Mouse (Mus musculus) forebrain, embryonic 16.5 days (tissue): ENCODE results near the gene Pakap. TPM values are rescaled to one million over a fixed set of nuclear protein-coding genes. Genes with fewer than 3 reads are reported as not detected.

Source experiments
- ATAC-seq: fragments of 200-750 bp; cut with Nextera tagmentation; 2 replicates; pipeline ENCODE4 v1.8.0; 2017; ENCODE audit warnings: mild to moderate bottlenecking, moderate library complexity
- H3K27ac ChIP-seq: fragments of 300-500 bp; sonication (generic); 2 replicates; pipeline ENCODE4 v1.5.1; 2014; ENCODE audit warnings: low read length, control low read depth
- H3K27me3 ChIP-seq: fragments of 300-500 bp; sonication (generic); replicated peaks from 2 replicates; pipeline ENCODE4 v1.6.1; 2014; ENCODE audit warnings: low read length; ENCODE audit not compliant: control insufficient read depth, insufficient read depth
- H3K36me3 ChIP-seq: fragments of 300-500 bp; sonication (generic); 2 replicates; pipeline ENCODE4 v1.6.1; 2014; ENCODE audit not compliant: control insufficient read depth, insufficient read depth
- H3K4me1 ChIP-seq: fragments of 300-500 bp; sonication (generic); replicated peaks from 2 replicates; pipeline ENCODE4 v1.6.1; 2014; ENCODE audit warnings: low read length; ENCODE audit not compliant: control insufficient read depth, insufficient read depth
- H3K4me2 ChIP-seq: fragments of 300-500 bp; sonication (generic); 2 replicates; pipeline ENCODE4 v1.6.1; 2014; ENCODE audit warnings: mild to moderate bottlenecking, low read length, control low read depth
- H3K4me3 ChIP-seq: fragments of 300-500 bp; sonication (generic); replicated peaks from 2 replicates; pipeline ENCODE4 v1.5.1; 2014; ENCODE audit warnings: mild to moderate bottlenecking, low read length, control low read depth
- H3K9ac ChIP-seq: fragments of 300-500 bp; sonication (generic); replicated peaks from 2 replicates; pipeline ENCODE4 v1.6.1; 2014; ENCODE audit warnings: low read depth, low read length, control low read depth
- H3K9me3 ChIP-seq: fragments of 300-500 bp; sonication (generic); 2 replicates; pipeline ENCODE4 v1.6.1; 2016; ENCODE audit warnings: low read length; ENCODE audit not compliant: control insufficient read depth
- WGBS: fragments of 180-500 bp; shearing (Covaris S2); extraction: QIAGEN DNeasy Blood & Tissue Kit; methylation state at CpG from one replicate; pipeline ENCODE4 v1.1.7; 2014; 5-methylcytosine and 5-hydroxymethylcytosine counted together
- polyA plus RNA-seq: library from polyadenylated mRNA; unstranded; fragments of >200 nt; fragmentation: Nextera tagmentation; extraction: Ambion mirVana; gene quantifications from 2 replicates; pipeline ENCODE4 v1.2.1, GENCODE M21; 2015

The Pakap gene
- polyA plus RNA-seq, 1 experiment from 2014 or later, result 6.4 TPM

DNA sequence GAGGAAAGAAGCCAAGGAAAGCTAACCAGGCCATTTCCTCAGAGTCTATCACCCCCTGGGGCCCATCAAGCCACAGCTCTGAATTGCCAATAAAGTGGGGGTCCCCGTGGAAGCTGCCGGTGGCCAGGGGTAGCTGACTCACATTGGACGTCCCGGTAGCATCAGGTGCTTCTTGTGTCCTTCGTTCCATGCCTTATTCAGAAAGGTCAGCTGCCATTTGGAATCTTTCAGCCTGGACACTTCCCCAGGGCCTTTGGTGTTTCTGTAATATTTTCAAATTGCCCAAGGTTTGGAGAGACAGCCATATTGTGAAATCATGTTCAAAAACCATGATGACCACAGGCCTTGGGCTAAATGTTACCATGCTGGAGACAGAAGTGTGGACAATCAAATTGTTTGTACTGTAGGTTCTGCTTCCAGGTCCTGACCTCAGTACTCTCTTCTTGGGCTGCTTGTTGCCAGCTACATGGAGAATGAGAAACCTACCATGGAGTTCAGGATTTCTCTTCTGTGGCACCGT is 17.4 kb downstream of the Pakap start:
- no peaks in the 10 kb centered on the region for H3K27me3 ChIP-seq
- H3K36me3 ChIP-seq, result no peaks in the 10 kb centered on the region
- WGBS, result 89% methylated on average over 6 of the region's 6 CpGs
- H3K4me1 ChIP-seq, result no peaks in the 10 kb centered on the region
- no peak overlapping the region for H3K4me2 ChIP-seq
- 0 out of 2 replicates have a peak, but pooled peaks cover 3% of the 10 kb centered on the region for H3K9me3 ChIP-seq
- no peak for ATAC-seq
- no peak overlapping the region for H3K9ac ChIP-seq
- no peak overlapping the region for H3K4me3 ChIP-seq
- H3K27ac ChIP-seq, result no peak overlapping the region

DNA sequence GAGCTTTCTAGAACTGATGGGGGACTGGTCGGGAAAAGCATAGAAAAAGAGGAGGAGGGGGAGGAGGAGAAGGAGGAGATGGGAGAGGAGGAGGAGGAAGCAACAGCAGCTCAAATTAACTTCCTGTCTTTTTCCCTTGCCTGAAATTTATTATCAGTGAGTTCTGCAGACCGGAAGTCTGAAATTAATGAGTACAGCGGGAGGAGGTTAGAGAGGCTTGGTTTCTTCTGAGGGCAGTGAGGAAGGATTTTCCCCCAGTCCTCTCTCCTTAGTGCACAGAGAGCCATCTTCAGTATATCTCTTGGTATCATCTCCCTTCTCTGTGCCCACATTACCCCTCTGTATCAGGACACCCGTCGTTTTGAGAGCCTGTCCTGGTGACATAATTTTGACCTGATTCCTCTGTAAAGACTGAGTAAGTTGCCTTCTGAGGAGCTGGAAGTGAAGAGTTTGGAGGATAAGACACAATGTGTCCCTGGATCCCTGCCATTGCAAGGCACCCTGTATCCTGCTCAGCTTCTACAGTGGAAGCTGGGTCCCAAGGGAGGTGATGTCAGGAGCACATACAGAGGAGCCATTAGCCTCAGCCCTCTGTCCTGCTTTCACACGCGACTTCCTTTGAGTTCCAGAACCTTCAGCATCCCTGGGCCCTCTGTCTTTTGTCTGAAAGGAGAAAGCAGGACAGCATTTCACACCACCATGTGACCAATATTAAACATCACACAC is 19.1 kb downstream of the Pakap start:
- no peak overlapping the region for H3K4me3 ChIP-seq
- H3K27ac ChIP-seq, result no peak overlapping the region
- 83% methylated on average over 7 of the region's 7 CpGs for WGBS
- no peak overlapping the region for H3K9ac ChIP-seq
- no peaks in the 10 kb centered on the region for H3K4me1 ChIP-seq
- no peaks in the 10 kb centered on the region for H3K27me3 ChIP-seq
- no peak for ATAC-seq
- H3K36me3 ChIP-seq, result no peaks in the 10 kb centered on the region
- H3K9me3 ChIP-seq, result no peaks in the 10 kb centered on the region
- H3K4me2 ChIP-seq, result no peak overlapping the region

DNA sequence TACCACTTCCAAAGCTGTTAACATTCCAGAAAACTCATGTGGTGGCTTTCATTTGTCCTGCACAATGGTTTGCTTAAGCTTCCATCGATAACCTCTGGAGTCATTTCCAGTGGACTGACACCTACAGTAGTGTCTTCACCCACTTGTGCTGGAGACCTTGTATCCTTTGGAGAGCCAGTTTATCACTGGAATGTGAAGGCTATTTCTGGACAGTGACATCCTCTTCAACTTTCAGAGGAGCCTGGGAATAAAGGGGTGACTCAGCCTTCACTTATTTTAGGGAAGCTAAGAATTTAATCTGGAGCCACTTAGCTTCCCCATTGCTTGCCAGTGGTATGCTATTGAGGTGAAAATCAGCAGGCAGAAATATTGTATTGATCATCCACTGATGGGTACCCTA is 20.4 kb downstream of the Pakap start:
- no peaks in the 10 kb centered on the region for H3K36me3 ChIP-seq
- no peaks in the 10 kb centered on the region for H3K27me3 ChIP-seq
- no peak for ATAC-seq
- no peak overlapping the region for H3K9ac ChIP-seq
- no peaks in the 10 kb centered on the region for H3K9me3 ChIP-seq
- H3K27ac ChIP-seq, result no peak overlapping the region
- no peaks in the 10 kb centered on the region for H3K4me1 ChIP-seq
- 97% methylated on average over 1 of the region's 1 CpGs for WGBS
- H3K4me2 ChIP-seq, result no peak overlapping the region
- H3K4me3 ChIP-seq, result no peak overlapping the region

DNA sequence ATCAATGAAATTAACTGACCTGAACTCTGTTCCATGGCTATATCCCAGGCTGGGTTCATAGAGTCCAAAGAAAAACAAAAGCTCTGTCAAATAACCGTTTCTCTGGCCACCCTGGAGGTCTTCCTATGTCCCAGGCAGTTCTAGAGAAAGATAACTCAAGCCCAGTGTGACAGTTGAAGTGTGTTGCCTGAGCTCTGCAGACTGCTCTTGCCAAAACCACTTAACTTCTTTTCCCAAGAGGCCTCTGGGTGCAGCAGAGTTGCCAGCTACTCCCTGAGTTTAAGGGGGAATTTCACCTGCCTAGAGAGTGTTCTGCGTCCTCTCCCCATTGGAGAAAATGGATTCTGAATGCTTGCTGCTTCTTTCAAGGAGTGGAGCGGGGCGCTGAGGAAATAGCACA is 24.8 kb downstream of the Pakap start:
- H3K4me1 ChIP-seq, result no peaks in the 10 kb centered on the region
- H3K4me3 ChIP-seq, result no peak overlapping the region
- no peak overlapping the region for H3K9ac ChIP-seq
- H3K36me3 ChIP-seq, result no peaks in the 10 kb centered on the region
- ATAC-seq, result no peak
- no peaks in the 10 kb centered on the region for H3K9me3 ChIP-seq
- WGBS, result 84% methylated on average over 4 of the region's 4 CpGs
- H3K4me2 ChIP-seq, result no peak overlapping the region
- H3K27ac ChIP-seq, result no peak overlapping the region
- H3K27me3 ChIP-seq, result no peaks in the 10 kb centered on the region

DNA sequence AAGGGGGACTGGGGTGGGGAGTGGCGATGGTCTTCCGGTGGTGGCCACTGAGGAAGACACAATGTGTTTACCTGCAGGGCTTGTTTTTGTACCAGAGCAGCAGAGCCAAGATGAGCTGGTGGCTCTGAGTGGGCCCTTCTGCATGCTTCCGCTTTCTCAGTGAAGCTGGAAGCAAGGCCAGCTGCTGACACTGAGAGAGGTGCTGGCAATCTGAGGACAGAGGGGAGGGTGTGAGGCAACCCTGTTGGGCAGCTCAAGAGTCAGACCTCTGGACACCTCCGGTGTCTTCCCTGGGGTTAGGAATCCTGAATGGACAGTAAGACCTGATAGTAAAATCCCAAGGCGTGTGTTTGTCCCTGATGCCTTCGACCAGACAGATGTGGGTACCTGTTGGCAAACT is 32.0 kb downstream of the Pakap start:
- 92% methylated on average over 6 of the region's 6 CpGs for WGBS

DNA sequence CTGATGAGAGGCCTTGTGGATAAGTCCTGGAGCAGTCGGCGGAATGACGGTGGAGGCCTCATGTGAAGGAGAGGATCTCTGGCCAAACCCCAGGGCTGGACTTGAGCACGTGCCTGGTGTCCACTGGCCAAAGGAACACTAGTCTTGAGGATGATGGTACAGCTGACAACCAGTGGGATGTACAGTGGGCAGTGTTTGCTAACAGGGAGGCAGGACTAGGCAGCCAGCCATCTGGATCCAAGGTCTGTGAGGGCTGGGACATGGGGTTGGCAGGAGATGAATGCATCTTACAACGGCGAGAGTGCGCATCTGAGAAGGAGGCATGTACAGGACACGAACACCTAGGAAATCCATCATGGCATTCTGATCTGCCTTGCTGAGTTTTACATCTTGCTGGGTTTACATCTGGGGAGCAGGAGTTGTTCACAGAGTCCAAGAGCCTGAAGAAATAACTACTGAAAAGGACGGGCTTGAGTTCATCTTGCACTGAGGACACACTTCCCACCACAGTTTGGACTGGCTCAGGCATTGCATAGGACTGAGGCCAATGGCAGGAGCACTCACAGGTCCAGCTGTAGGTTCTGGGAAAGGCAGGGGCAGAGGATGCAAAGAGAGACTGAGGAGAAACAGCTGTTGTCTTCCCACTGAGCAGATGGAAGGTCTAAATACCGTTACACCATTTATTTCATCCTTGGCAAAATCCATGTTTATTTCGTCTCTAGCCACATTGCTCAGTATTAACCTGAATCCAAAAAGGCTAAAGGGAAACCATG is 32.9 kb downstream of the Pakap start:
- Histone ChIP-seq H3K4me2 (no peak overlapping the region), H3K4me3 (no peak overlapping the region), H3K9ac (no peak overlapping the region), H3K9me3 (no peaks in the 10 kb centered on the region), H3K36me3 (no peaks in the 10 kb centered on the region), H3K4me1 (no peaks in the 10 kb centered on the region), H3K27ac (no peak overlapping the region), H3K27me3 (no peaks in the 10 kb centered on the region)
- 85% methylated on average over 11 of the region's 11 CpGs for WGBS
- no peak for ATAC-seq

More for the DNA sequence above, 32.0 kb downstream of the Pakap start:
- H3K4me1 ChIP-seq, result no peaks in the 10 kb centered on the region
- no peaks in the 10 kb centered on the region for H3K9me3 ChIP-seq
- no peak for ATAC-seq
- no peak overlapping the region for H3K27ac ChIP-seq
- H3K4me2 ChIP-seq, result no peak overlapping the region
- no peaks in the 10 kb centered on the region for H3K36me3 ChIP-seq
- no peaks in the 10 kb centered on the region for H3K27me3 ChIP-seq
- no peak overlapping the region for H3K4me3 ChIP-seq
- no peak overlapping the region for H3K9ac ChIP-seq

DNA sequence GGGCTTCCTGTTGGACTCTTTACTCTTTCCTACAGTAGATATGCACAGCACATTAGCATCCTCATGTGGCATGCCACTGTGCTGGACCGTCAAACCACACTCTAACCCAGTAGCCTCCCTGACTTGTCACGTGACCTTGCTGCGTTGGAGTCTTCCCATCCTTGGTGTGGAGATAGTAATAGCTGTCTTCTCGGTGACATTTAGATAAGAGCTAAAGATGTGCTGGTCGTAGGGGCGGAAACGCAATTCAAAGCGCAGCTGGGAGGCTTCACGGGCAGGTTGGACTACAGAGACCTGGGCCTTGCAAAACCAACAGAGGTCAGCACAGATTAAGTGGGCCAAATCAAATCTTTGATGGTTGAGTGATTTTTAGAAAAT is 33.5 kb downstream of the Pakap start:
- no peak overlapping the region for H3K27ac ChIP-seq
- no peak for ATAC-seq
- no peaks in the 10 kb centered on the region for H3K27me3 ChIP-seq
- no peak overlapping the region for H3K4me3 ChIP-seq
- H3K9me3 ChIP-seq, result no peaks in the 10 kb centered on the region
- H3K36me3 ChIP-seq, result no peaks in the 10 kb centered on the region
- 90% methylated on average over 9 of the region's 9 CpGs for WGBS
- H3K4me1 ChIP-seq, result no peaks in the 10 kb centered on the region
- H3K9ac ChIP-seq, result no peak overlapping the region
- H3K4me2 ChIP-seq, result no peak overlapping the region

DNA sequence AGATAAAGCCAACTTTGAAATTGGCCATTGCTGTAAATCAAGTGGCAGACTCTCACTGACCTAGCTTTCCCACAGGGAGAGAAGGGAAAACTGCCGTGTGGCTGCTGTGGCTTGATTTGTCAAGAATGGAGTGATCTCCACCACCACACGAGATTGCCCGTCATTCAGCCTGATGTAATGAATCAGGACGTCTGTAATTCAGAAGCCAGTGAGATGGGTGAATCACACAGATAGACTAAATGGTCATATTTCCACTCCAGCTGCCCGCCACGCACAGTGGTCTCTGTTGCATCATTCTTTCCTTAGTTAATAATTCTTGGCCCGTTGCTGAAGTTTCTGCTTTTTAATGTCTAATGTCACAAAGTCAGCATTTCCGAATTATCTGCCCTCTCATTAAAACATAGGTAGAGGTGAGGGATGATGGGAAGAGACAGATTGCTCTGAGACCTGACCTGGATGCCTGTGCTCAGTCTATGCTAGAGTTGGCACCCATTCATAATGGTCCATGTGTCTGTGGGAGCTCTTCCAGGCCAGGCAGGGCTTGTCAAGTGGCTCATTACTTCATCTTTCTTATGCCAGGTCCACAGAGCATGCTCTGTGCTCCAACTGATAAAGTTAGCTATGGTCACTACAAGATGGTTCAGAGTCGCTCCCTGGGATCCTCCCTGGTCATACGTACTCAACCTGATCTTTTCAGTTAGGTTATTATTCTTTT is 34.1 kb downstream of the Pakap start:
- no peaks in the 10 kb centered on the region for H3K36me3 ChIP-seq
- no peaks in the 10 kb centered on the region for H3K27me3 ChIP-seq
- no peak for ATAC-seq
- H3K4me3 ChIP-seq, result no peak overlapping the region
- WGBS, result 88% methylated on average over 10 of the region's 10 CpGs
- H3K27ac ChIP-seq, result no peak overlapping the region
- H3K9me3 ChIP-seq, result no peaks in the 10 kb centered on the region
- H3K9ac ChIP-seq, result no peak overlapping the region
- no peak overlapping the region for H3K4me2 ChIP-seq
- H3K4me1 ChIP-seq, result no peaks in the 10 kb centered on the region

DNA sequence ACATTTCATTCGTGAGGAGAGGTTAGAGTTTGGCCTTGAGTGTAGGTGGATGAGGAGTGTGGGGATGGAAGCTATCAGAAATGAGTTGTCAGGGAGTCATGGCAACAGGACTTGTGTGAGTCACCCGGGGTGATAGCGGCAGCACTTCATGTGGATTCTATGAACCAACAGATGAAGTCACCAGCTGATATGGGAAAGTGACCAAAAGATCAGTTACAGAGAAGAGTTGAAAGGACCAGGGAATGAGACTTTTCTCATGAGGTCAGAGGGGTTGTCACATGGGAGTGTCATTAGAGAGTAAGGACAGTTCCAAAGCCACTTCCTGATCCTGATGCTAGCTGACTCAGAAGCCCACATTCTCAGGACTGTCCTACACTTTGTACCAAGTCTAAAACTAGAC is 38.3 kb downstream of the Pakap start:
- Histone ChIP-seq H3K4me2 (no peak overlapping the region), H3K9ac (no peak overlapping the region), H3K4me3 (no peak overlapping the region), H3K4me1 (peaks cover 2% of the 10 kb centered on the region; the same call in 1 of the 2 replicates), H3K9me3 (no peaks in the 10 kb centered on the region), H3K36me3 (no peaks in the 10 kb centered on the region), H3K27ac (no peak overlapping the region), H3K27me3 (no peaks in the 10 kb centered on the region)
- ATAC-seq, result no peak
- 89% methylated on average over 3 of the region's 3 CpGs for WGBS
